Mouse (Mus musculus): ENCODE results near the gene Umps. TPM values are rescaled to one million over a fixed set of nuclear protein-coding genes. Genes with fewer than 3 reads are reported as not detected.

Gene Umps
- polyA plus RNA-seq, 1 experiment: 8.4 TPM

DNA sequence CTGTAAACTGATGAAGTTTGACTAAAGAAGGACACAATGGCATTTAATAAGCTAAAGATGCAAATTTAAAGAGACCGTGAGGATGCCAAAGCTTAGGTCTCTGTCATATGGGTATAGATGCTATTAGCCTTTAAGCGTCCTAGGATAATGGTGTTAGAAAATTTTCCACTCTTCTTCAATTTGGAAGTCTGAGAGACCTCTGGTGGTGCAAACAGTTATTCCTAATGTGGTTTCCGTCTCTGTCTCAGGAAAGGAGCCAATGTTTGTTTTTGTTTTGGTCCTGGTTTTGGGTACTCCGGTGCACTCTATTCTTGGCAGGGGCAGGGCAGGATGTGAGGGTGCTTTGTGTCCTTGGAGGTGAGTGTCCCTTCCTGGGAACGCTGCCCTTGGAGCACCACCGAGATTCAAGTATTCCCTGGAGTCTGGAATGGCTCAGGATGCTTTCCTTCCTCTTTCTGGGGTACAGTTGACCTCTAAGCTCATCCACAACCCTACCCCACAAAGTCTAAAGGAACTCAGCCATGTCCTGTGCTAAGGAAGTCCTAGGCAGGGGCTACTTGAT, 39.5 kb downstream of the Umps start:
- H3K4me1 ChIP-seq (ENCODE audit: control insufficient read depth, insufficient read depth, insufficient read length, low read length): peaks cover 14% of the 10 kb centered on the region
- H3K4me3 ChIP-seq (ENCODE audit: insufficient read depth, low read depth, low read length): no peak overlapping the region
- H3K27ac ChIP-seq (replicated peaks; ENCODE audit: low read depth, low read length): no peak overlapping the region

DNA sequence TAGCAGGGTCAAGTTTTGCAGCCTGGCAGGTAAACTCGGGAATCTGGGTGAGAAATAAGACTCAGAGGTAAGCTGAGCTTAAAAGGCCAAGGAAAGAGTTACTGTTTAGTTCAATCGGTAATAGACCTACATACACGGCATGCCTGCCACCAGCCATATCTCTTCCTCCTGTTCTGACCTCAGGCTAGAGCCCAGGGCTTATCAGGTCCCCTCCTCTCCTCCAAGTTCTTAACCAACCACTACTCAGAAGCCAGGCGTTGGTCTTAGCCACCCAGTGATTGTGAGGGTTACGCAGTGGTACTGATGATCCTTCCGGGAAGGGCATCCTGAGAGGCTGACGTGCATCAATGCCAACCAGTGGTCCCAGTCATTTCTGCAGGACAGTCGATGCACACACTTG, 43.1 kb downstream of the Umps start:
- H3K4me1 ChIP-seq (ENCODE audit: control insufficient read depth, insufficient read depth, insufficient read length, low read length): peaks cover 3% of the 10 kb centered on the region; the same call in 1 of the 2 replicates
- no peak overlapping the region for H3K27ac ChIP-seq (replicated peaks; ENCODE audit: low read depth, low read length)

GRCm38 (mm10) chr16:33923001-33923316, 43.9 kb downstream of the Umps start:
- no peaks in the 10 kb centered on the region; the same call in 1 of the 2 replicates for H3K4me1 ChIP-seq (ENCODE audit: control insufficient read depth, insufficient read depth, insufficient read length, low read length)
- peak overlapping the region; percentile 80 for H3K27ac ChIP-seq (replicated peaks; ENCODE audit: low read depth, low read length)
- H3K4me3 ChIP-seq (ENCODE audit: insufficient read depth, low read depth, low read length): no peak overlapping the region

More for the DNA sequence above, 43.1 kb downstream of the Umps start:
- no peak overlapping the region for H3K4me3 ChIP-seq (ENCODE audit: insufficient read depth, low read depth, low read length)

- Histone ChIP-seq H3K4me3 (ENCODE audit: insufficient read depth, low read depth, low read length) (no peak overlapping the region), H3K27ac (replicated peaks; ENCODE audit: low read depth, low read length) (peak overlapping the region; percentile 80), H3K4me1 (ENCODE audit: control insufficient read depth, insufficient read depth, insufficient read length, low read length) (peaks cover under 1% of the 10 kb centered on the region)
Measured at GRCm38 (mm10) chr16:33922111-33923000, 44.5 kb downstream of the Umps start.

DNA sequence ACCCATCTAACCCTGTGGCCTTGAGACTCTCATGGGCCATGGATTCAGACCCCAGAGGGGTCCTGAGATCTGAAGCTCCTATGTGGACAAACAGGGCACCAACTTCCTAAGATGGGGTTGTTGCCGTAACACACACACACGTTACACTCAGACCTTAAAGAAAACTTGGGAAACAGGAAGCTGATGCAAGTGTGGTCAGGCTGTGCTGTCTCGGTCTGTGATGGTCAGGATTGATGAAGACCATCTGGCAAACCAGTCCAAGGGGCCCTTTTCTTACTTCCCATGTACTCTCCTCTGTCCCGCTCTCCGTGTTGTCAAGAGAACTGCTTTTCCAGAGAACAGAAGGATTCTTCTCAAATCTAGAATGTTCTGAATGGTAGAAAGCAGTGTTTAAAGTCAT, 45.3 kb downstream of the Umps start:
- no peak overlapping the region for H3K4me3 ChIP-seq (ENCODE audit: insufficient read depth, low read depth, low read length)
- peaks cover 8% of the 10 kb centered on the region for H3K4me1 ChIP-seq (ENCODE audit: control insufficient read depth, insufficient read depth, insufficient read length, low read length)
- H3K27ac ChIP-seq (replicated peaks; ENCODE audit: low read depth, low read length): peak overlapping the region; percentile 52

GRCm38 (mm10) chr16:33917926-33918325, 48.9 kb downstream of the Umps start:
- Histone ChIP-seq H3K27ac (replicated peaks; ENCODE audit: low read depth, low read length) (no peak overlapping the region), H3K4me1 (ENCODE audit: control insufficient read depth, insufficient read depth, insufficient read length, low read length) (peaks cover 27% of the 10 kb centered on the region), H3K4me3 (ENCODE audit: insufficient read depth, low read depth, low read length) (no peak overlapping the region)

GRCm38 (mm10) chr16:33917390-33917789, 49.4 kb downstream of the Umps start:
- Histone ChIP-seq H3K27ac (replicated peaks; ENCODE audit: low read depth, low read length) (0 out of 2 replicates have a peak overlapping the region, but pooled peaks have one; percentile 12), H3K4me1 (ENCODE audit: control insufficient read depth, insufficient read depth, insufficient read length, low read length) (peaks cover 27% of the 10 kb centered on the region), H3K4me3 (ENCODE audit: insufficient read depth, low read depth, low read length) (no peak overlapping the region)

DNA sequence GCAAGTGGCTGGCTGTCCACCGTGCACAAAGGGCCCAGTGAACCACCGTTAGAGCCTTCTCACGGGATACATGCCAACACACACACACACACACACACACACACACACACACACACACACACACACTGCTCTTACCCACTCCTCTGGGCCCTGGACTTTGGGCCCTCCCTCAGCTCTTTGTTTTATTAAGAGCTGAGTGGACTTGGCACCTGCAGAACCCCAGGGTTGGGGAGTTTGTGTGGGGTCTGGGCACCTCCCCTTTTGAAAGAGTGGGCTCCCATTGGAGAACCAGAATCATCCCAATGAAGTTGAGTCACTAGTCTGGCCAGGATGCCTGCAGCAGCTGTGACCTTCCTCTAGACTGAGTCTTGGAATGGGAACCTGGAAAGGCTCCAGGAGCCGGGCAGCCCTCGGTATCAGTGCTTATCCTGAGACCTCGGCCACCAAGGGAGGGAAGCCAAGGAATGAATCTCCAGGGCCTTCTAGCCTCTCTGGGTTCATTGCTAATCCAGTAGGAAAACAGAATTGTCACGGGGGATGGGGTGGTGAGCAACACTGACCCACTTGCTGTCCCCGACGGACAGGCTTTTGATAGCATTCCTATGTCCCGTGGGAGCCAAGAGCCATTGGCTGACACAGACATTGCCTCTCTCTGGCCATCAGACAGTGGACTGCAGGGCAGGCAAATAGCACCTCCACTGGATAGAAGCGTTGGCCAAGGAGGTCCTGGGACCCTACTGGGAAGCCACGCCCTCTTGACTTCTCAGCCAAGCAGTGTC, 50.2 kb downstream of the Umps start:
- 0 out of 2 replicates have a peak overlapping the region, but pooled peaks have one; percentile 9 for H3K27ac ChIP-seq (replicated peaks; ENCODE audit: low read depth, low read length)
- H3K4me3 ChIP-seq (ENCODE audit: insufficient read depth, low read depth, low read length): no peak overlapping the region
- H3K4me1 ChIP-seq (ENCODE audit: control insufficient read depth, insufficient read depth, insufficient read length, low read length): peaks cover 27% of the 10 kb centered on the region

GRCm38 (mm10) chr16:33914997-33915396, 51.8 kb downstream of the Umps start:
- no peak overlapping the region for H3K4me3 ChIP-seq (ENCODE audit: insufficient read depth, low read depth, low read length)
- H3K27ac ChIP-seq (replicated peaks; ENCODE audit: low read depth, low read length): peak overlapping the region; percentile 12
- H3K4me1 ChIP-seq (ENCODE audit: control insufficient read depth, insufficient read depth, insufficient read length, low read length): peaks cover 27% of the 10 kb centered on the region

DNA sequence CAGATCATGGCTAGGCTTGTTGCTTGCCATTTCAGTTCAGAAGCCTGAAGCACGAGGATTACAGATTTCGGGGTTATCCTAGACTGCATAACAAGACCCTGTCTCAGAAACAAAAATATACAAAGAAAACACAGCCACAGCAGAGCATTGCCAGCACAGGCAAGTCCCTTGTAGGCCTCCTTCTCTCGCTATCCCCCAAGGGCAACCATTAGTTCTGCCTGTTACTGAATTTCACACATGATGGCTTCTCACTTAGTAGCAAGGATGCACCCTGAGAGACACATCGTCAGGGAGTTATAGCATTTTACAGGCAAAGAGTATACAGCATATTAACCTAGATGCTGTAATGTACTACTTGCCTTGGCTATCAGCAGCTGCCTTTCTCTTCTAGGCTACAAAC, 58.6 kb downstream of the Umps start:
- Histone ChIP-seq H3K4me1 (ENCODE audit: control insufficient read depth, insufficient read depth, insufficient read length, low read length) (peaks cover 3% of the 10 kb centered on the region; the same call in 1 of the 2 replicates), H3K4me3 (ENCODE audit: insufficient read depth, low read depth, low read length) (no peak overlapping the region), H3K27ac (replicated peaks; ENCODE audit: low read depth, low read length) (no peak overlapping the region)

Other genes with a start within 250 kb of the Umps start
- not detected in 2 replicates for gene Muc13, start 173.0 kb downstream of the Umps start, polyA plus RNA-seq (2012; ENCODE audit: insufficient read depth, insufficient read length, missing spikeins)
- 42.1 and 53.4 TPM in 2 replicates for gene Itgb5, start 137.4 kb downstream of the Umps start, polyA plus RNA-seq (2012; ENCODE audit: insufficient read depth, insufficient read length, missing spikeins)